Mouse (Mus musculus): ENCODE measurements at regions not wholly inside any gene's neighbourhood (a gene's known extent, or its start where the extent isn't known, plus 50 kb on each side); places are given as distances from the start of the nearest gene placed in this dataset.

GRCm38 (mm10) chr8:116289237-116289636 lies 215.5 kb upstream of the Dynlrb2 start:
- Histone ChIP-seq H3K27me3 (ENCODE audit: control insufficient read depth, insufficient read depth, low read length) (no peaks in the 10 kb centered on the region), H3K36me3 (ENCODE audit: control insufficient read depth, insufficient read depth, low read length) (no peaks in the 10 kb centered on the region), H3K4me2 (ENCODE audit: low read depth, low read length) (no peak overlapping the region), H3K9me3 (ENCODE audit: control insufficient read depth, low read length) (no peaks in the 10 kb centered on the region), H3K9ac (replicated peaks; ENCODE audit: low read depth, low read length) (no peak overlapping the region), H3K27ac (ENCODE audit: low read depth, low read length) (no peak overlapping the region), H3K4me1 (ENCODE audit: control insufficient read depth, insufficient read depth, low read length) (no peaks in the 10 kb centered on the region), H3K4me3 (ENCODE audit: low read depth, low read length) (no peak overlapping the region)
- ATAC-seq (ENCODE audit: low read depth): no peak
- 80% methylated on average over 2 of the region's 2 CpGs for whole genome bisulfite sequencing

DNA sequence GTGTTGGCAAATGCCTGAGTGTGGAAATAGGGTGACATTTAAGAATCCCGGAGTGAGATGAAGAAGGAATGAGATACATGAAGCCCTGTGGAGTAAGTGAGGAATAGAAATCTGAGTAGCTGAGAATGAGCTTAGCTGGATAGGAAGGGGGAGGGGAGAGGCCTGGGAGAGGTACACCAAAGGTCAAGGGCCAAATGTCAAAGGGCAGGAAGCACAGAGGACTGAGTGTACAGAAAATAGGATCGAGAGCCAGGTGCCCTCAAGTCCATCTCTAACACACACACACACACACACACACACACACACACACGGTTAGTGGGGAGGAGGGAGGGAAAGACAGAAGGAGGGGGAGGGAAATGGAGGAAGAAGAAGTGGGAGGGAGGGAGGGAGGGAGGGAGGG lies 220.8 kb upstream of the Dynlrb2 start:
- ATAC-seq (ENCODE audit: low read depth): no peak
- no peak overlapping the region for H3K9ac ChIP-seq (replicated peaks; ENCODE audit: low read depth, low read length)
- no peaks in the 10 kb centered on the region for H3K27me3 ChIP-seq (ENCODE audit: control insufficient read depth, insufficient read depth, low read length)
- no peak overlapping the region for H3K4me2 ChIP-seq (ENCODE audit: low read depth, low read length)
- H3K4me3 ChIP-seq (ENCODE audit: low read depth, low read length): no peak overlapping the region
- no peaks in the 10 kb centered on the region for H3K4me1 ChIP-seq (ENCODE audit: control insufficient read depth, insufficient read depth, low read length)
- H3K27ac ChIP-seq (ENCODE audit: low read depth, low read length): no peak overlapping the region
- H3K36me3 ChIP-seq (ENCODE audit: control insufficient read depth, insufficient read depth, low read length): no peaks in the 10 kb centered on the region
- 88% methylated on average over 1 of the region's 3 CpGs for WGBS
- H3K9me3 ChIP-seq (ENCODE audit: control insufficient read depth, low read length): no peaks in the 10 kb centered on the region

DNA sequence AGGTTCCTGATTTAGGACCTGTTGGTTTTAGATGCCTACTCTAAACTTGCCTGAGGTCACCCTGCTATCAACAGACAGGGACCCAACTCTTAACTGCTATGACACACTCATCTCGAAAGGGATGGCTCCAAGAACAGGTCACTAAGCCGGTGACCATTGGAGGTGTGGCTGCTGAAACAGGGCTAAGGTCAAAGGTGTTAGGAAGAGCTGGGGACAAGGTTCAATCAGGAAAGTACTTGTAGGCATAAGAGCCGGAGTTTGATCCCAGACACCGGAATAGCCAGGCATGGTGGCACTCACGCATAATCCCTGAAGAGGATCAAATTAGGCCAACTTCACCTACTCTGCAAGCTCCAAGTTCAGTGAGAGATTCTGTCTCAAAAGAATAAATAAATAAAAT lies 222.4 kb upstream of the Dynlrb2 start:
- Histone ChIP-seq H3K4me1 (ENCODE audit: control insufficient read depth, insufficient read depth, low read length) (no peaks in the 10 kb centered on the region), H3K27me3 (ENCODE audit: control insufficient read depth, insufficient read depth, low read length) (no peaks in the 10 kb centered on the region), H3K9ac (replicated peaks; ENCODE audit: low read depth, low read length) (no peak overlapping the region), H3K27ac (ENCODE audit: low read depth, low read length) (no peak overlapping the region), H3K4me3 (ENCODE audit: low read depth, low read length) (no peak overlapping the region), H3K36me3 (ENCODE audit: control insufficient read depth, insufficient read depth, low read length) (no peaks in the 10 kb centered on the region), H3K4me2 (ENCODE audit: low read depth, low read length) (no peak overlapping the region), H3K9me3 (ENCODE audit: control insufficient read depth, low read length) (no peaks in the 10 kb centered on the region)
- 95% methylated on average over 5 of the region's 5 CpGs for WGBS
- ATAC-seq (ENCODE audit: low read depth): no peak

GRCm38 (mm10) chr8:116275014-116275413 lies 229.8 kb upstream of the Dynlrb2 start:
- WGBS: 82% methylated on average over 4 of the region's 4 CpGs
- Histone ChIP-seq H3K4me3 (ENCODE audit: low read depth, low read length) (no peak overlapping the region), H3K36me3 (ENCODE audit: control insufficient read depth, insufficient read depth, low read length) (no peaks in the 10 kb centered on the region)

DNA sequence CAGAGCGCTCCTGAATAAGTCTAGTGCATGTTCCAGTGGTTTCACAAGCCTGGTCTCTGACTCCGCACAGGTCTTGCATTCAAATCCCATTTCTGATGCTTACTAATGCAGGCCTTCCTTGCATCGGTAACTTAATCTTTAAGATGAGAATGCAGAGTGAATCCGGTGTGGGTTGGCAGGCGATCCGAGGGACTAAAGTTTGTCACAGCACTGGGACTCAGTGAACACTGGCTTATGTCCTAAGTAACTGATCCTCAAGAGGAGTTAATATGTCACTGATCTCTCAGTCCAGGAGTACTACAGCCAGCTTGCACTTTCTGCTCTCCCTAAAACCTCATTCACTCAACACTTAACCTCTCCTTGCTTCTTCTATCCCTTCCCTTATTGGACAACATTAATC lies 233.5 kb upstream of the Dynlrb2 start:
- no peak overlapping the region for H3K4me2 ChIP-seq (ENCODE audit: low read depth, low read length)
- no peak overlapping the region for H3K27ac ChIP-seq (ENCODE audit: low read depth, low read length)
- no peaks in the 10 kb centered on the region for H3K36me3 ChIP-seq (ENCODE audit: control insufficient read depth, insufficient read depth, low read length)
- H3K4me1 ChIP-seq (ENCODE audit: control insufficient read depth, insufficient read depth, low read length): no peaks in the 10 kb centered on the region; the same call in 1 of the 2 replicates
- no peak overlapping the region for H3K4me3 ChIP-seq (ENCODE audit: low read depth, low read length)
- no peaks in the 10 kb centered on the region for H3K9me3 ChIP-seq (ENCODE audit: control insufficient read depth, low read length)
- no peak overlapping the region for H3K9ac ChIP-seq (replicated peaks; ENCODE audit: low read depth, low read length)
- 93% methylated on average over 6 of the region's 6 CpGs for WGBS
- no peak for ATAC-seq (ENCODE audit: low read depth)
- H3K27me3 ChIP-seq (ENCODE audit: control insufficient read depth, insufficient read depth, low read length): no peaks in the 10 kb centered on the region

More at GRCm38 (mm10) chr8:116275014-116275413, 229.8 kb upstream of the Dynlrb2 start:
- Histone ChIP-seq H3K4me1 (ENCODE audit: control insufficient read depth, insufficient read depth, low read length) (no peaks in the 10 kb centered on the region), H3K4me2 (ENCODE audit: low read depth, low read length) (no peak overlapping the region), H3K27ac (ENCODE audit: low read depth, low read length) (no peak overlapping the region), H3K27me3 (ENCODE audit: control insufficient read depth, insufficient read depth, low read length) (no peaks in the 10 kb centered on the region), H3K9me3 (ENCODE audit: control insufficient read depth, low read length) (no peaks in the 10 kb centered on the region), H3K9ac (replicated peaks; ENCODE audit: low read depth, low read length) (no peak overlapping the region)
- no peak for ATAC-seq (ENCODE audit: low read depth)

DNA sequence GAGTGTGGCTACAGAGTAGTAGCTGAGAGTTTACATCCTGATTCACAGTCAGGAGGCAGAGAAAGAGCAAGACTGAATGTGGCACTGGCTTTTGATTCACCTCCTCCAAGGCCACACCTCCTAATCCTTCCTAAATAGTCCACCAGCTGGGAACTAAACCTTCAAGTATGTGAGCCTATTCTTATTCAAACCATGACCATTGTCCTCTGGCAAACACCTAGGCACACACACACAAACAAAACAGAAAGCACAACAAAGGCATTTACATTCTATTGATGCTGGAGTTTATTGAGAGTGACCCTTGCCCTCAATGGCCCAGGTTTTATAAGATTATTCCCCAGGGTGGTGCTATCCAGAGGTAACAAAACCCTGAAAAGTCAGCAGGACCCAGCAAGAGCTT lies 235.4 kb upstream of the Dynlrb2 start:
- H3K4me3 ChIP-seq (ENCODE audit: low read depth, low read length): no peak overlapping the region
- no peaks in the 10 kb centered on the region for H3K36me3 ChIP-seq (ENCODE audit: control insufficient read depth, insufficient read depth, low read length)
- H3K27ac ChIP-seq (ENCODE audit: low read depth, low read length): no peak overlapping the region
- H3K27me3 ChIP-seq (ENCODE audit: control insufficient read depth, insufficient read depth, low read length): no peaks in the 10 kb centered on the region
- H3K9ac ChIP-seq (replicated peaks; ENCODE audit: low read depth, low read length): no peak overlapping the region
- no peak overlapping the region for H3K4me2 ChIP-seq (ENCODE audit: low read depth, low read length)
- ATAC-seq (ENCODE audit: low read depth): no peak
- no peaks in the 10 kb centered on the region; the same call in 1 of the 2 replicates for H3K4me1 ChIP-seq (ENCODE audit: control insufficient read depth, insufficient read depth, low read length)
- no peaks in the 10 kb centered on the region for H3K9me3 ChIP-seq (ENCODE audit: control insufficient read depth, low read length)

DNA sequence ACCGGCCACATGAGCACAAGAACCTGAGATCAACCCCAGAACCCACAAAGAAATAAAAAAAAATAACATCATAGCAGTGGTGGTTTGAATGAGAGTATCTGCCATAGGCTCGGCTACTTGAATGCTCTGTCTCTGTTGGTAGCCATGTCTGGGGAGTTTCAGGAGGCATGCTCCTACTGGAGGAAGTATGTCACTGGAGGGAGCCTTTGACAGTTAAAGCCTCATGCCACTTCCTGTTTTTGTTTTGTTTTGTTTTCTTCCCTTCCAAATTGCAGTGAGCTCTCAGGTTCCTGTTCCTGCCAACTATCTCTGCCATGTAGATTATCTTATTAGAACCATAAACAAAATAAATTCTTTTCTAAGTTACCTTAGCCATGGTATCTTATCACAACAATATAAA lies 236.1 kb upstream of the Dynlrb2 start:
- Histone ChIP-seq H3K4me1 (ENCODE audit: control insufficient read depth, insufficient read depth, low read length) (no peaks in the 10 kb centered on the region; the same call in 1 of the 2 replicates), H3K27ac (ENCODE audit: low read depth, low read length) (no peak overlapping the region), H3K27me3 (ENCODE audit: control insufficient read depth, insufficient read depth, low read length) (no peaks in the 10 kb centered on the region), H3K9ac (replicated peaks; ENCODE audit: low read depth, low read length) (no peak overlapping the region), H3K36me3 (ENCODE audit: control insufficient read depth, insufficient read depth, low read length) (no peaks in the 10 kb centered on the region), H3K9me3 (ENCODE audit: control insufficient read depth, low read length) (no peaks in the 10 kb centered on the region), H3K4me3 (ENCODE audit: low read depth, low read length) (no peak overlapping the region), H3K4me2 (ENCODE audit: low read depth, low read length) (no peak overlapping the region)
- no peak for ATAC-seq (ENCODE audit: low read depth)
- 82% methylated on average over 2 of the region's 2 CpGs for WGBS

DNA sequence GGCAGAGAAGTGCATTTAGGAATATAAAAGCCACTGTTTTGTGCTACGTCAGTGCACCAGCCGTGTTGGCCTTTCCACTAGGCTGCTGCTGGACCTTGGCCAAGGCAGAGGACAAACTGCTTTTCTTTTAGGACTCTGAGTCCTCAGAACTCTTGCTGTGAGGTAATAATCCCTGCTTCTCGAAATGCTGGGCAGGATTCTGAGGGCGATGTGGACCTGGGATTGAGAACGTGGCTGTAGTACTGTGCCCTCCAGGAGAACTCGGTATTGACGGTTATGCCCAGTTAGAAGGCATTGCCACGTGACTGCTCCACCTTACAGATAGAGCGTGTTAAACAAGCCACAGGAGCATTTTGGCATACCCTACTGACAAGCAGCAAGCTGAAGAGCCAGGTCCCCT lies 236.6 kb upstream of the Dynlrb2 start:
- H3K9me3 ChIP-seq (ENCODE audit: control insufficient read depth, low read length): no peaks in the 10 kb centered on the region
- no peak overlapping the region for H3K27ac ChIP-seq (ENCODE audit: low read depth, low read length)
- ATAC-seq (ENCODE audit: low read depth): no peak
- no peaks in the 10 kb centered on the region for H3K27me3 ChIP-seq (ENCODE audit: control insufficient read depth, insufficient read depth, low read length)
- H3K4me2 ChIP-seq (ENCODE audit: low read depth, low read length): no peak overlapping the region
- H3K9ac ChIP-seq (replicated peaks; ENCODE audit: low read depth, low read length): no peak overlapping the region
- 69% methylated on average over 9 of the region's 9 CpGs for WGBS
- H3K4me1 ChIP-seq (ENCODE audit: control insufficient read depth, insufficient read depth, low read length): no peaks in the 10 kb centered on the region; the same call in 1 of the 2 replicates
- no peaks in the 10 kb centered on the region for H3K36me3 ChIP-seq (ENCODE audit: control insufficient read depth, insufficient read depth, low read length)
- no peak overlapping the region for H3K4me3 ChIP-seq (ENCODE audit: low read depth, low read length)

DNA sequence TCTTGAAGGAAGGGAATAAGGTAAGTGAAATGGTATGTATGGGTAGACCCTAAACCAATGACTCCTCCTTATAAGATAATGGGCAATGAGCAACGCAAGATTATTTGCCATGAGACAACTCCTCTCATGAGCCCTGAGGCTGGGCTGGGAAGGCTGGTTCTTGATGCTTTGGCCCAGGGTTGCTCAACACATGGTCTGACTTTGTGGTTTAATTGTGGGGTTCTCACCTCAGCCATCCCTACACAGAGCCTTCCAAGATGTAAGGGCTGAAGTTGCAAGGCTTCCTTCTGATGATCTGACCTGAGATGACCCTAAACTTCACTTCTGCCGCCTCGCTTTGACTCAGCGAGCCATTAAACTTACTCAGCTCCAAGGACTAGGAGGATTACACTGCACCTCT lies 237.8 kb upstream of the Dynlrb2 start:
- Histone ChIP-seq H3K27me3 (ENCODE audit: control insufficient read depth, insufficient read depth, low read length) (no peaks in the 10 kb centered on the region), H3K9ac (replicated peaks; ENCODE audit: low read depth, low read length) (no peak overlapping the region), H3K36me3 (ENCODE audit: control insufficient read depth, insufficient read depth, low read length) (no peaks in the 10 kb centered on the region), H3K9me3 (ENCODE audit: control insufficient read depth, low read length) (no peaks in the 10 kb centered on the region), H3K4me1 (ENCODE audit: control insufficient read depth, insufficient read depth, low read length) (no peaks in the 10 kb centered on the region; the same call in 1 of the 2 replicates), H3K27ac (ENCODE audit: low read depth, low read length) (no peak overlapping the region), H3K4me3 (ENCODE audit: low read depth, low read length) (no peak overlapping the region), H3K4me2 (ENCODE audit: low read depth, low read length) (no peak overlapping the region)
- WGBS: 81% methylated on average over 4 of the region's 4 CpGs
- ATAC-seq (ENCODE audit: low read depth): no peak

DNA sequence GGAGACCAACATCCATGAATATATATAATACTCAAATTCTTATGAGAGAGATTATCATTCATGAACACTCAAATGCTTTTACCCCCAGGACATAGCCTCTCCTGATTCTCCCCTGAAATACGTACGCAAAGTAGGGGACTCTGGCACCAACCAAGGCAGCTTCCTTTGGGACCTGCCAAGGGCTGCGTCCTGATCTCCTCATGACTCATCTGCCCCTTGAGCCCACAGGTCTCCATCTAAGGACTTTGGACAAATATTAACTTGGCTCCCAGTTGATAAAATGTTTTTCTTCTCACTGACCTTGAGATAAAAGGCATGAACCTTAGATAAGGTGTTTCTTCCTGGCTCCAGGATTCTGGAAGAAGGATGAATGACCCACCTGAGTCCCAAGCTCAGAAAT lies 239.2 kb upstream of the Dynlrb2 start:
- no peaks in the 10 kb centered on the region for H3K36me3 ChIP-seq (ENCODE audit: control insufficient read depth, insufficient read depth, low read length)
- H3K4me3 ChIP-seq (ENCODE audit: low read depth, low read length): no peak overlapping the region
- H3K27me3 ChIP-seq (ENCODE audit: control insufficient read depth, insufficient read depth, low read length): no peaks in the 10 kb centered on the region
- 97% methylated on average over 3 of the region's 3 CpGs for WGBS
- H3K9ac ChIP-seq (replicated peaks; ENCODE audit: low read depth, low read length): no peak overlapping the region
- no peaks in the 10 kb centered on the region; the same call in 1 of the 2 replicates for H3K4me1 ChIP-seq (ENCODE audit: control insufficient read depth, insufficient read depth, low read length)
- H3K4me2 ChIP-seq (ENCODE audit: low read depth, low read length): no peak overlapping the region
- H3K27ac ChIP-seq (ENCODE audit: low read depth, low read length): no peak overlapping the region
- no peaks in the 10 kb centered on the region for H3K9me3 ChIP-seq (ENCODE audit: control insufficient read depth, low read length)
- ATAC-seq (ENCODE audit: low read depth): no peak
